ENCODE assay signal across 11 mouse cellular contexts in the genomic region with DNA sequence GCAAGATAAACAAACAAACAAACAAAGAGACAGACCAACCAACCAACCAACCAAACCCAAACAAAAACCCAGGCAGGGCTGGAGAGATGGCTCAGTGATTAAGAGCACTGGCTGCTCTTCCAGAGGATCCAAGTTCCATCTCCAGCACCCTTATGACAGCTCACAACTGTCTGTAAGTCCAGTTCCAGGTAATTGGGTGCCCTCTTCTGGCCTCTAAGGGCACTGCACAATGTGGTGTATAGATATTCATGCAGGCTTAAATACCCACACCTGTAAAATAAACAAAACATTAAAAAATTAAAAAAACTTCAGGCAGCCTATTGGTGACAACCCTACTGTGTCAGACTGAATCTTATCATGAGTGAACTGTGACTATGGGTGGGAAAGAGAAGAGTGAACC.
DNase-seq lines count a peak whose midpoint lies in the region; ATAC-seq and TF ChIP-seq lines count a peak whose summit lies in the region.
"Had no signal": no experiment of that assay in that cellular context is flagged by ENCODE, and none has a peak within 500 bp of the region (broad histone marks: within the 10 kb centered on the region; RNA-seq: fewer than 3 reads in every experiment).

No protein-coding gene starts in this region.

- H3K27me3 ChIP-seq in liver, embryonic 14.5 days (ENCODE audit: control insufficient read depth, insufficient read depth, low read length): no peaks in the 10 kb centered on the region
- no peaks in the 10 kb centered on the region for H3K27me3 ChIP-seq in liver, embryonic 11.5 days (replicated peaks; ENCODE audit: control insufficient read depth, insufficient read depth, low read length)
- H3K27me3 ChIP-seq in G1E (ENCODE audit: insufficient read depth, low read length): no peaks in the 10 kb centered on the region
- H3K27me3 ChIP-seq: liver, embryonic 15.5 days had no signal

- TF ChIP-seq CTCF in liver, embryonic 14.5 days (IDR thresholded peaks at IDR 0.05; ENCODE audit: low read depth): peak; percentile 49
- peak; percentile 3; the same call in 1 of the 2 replicates for TF ChIP-seq CTCF in G1E (IDR thresholded peaks at IDR 0.05; ENCODE audit: low read depth, low read length)

- no peaks in the 10 kb centered on the region for H3K4me1 ChIP-seq in liver, embryonic 14.5 days (replicated peaks; ENCODE audit: control insufficient read depth in 2 of 2, insufficient read depth in 2 of 2, low read length in 1 of 2)
- H3K4me1 ChIP-seq in liver, embryonic 11.5 days (replicated peaks; ENCODE audit: control insufficient read depth, insufficient read depth, low read length): no peaks in the 10 kb centered on the region
- no peaks in the 10 kb centered on the region for H3K4me1 ChIP-seq in G1E (ENCODE audit: insufficient read depth, low read depth, low read length)
- H3K4me1 ChIP-seq: liver, embryonic 15.5 days had no signal

- no peak for TF ChIP-seq EP300 in liver, embryonic 14.5 days (IDR thresholded peaks at IDR 0.05; ENCODE audit: low read depth)

- no peaks in the 10 kb centered on the region for H3K9me3 ChIP-seq in liver, embryonic 14.5 days (ENCODE audit: control insufficient read depth, low read length)
- H3K9me3 ChIP-seq in liver, embryonic 11.5 days (ENCODE audit: control insufficient read depth, low read length): no peaks in the 10 kb centered on the region
- peaks cover 4% of the 10 kb centered on the region; the same call in 1 of the 2 replicates for H3K9me3 ChIP-seq in G1E (replicated peaks)
- H3K9me3 ChIP-seq: liver, embryonic 15.5 days had no signal

- DNase-seq in embryo, embryonic 10.5 days (ENCODE audit: low spot score): peak; percentile 9
- no peak for DNase-seq in embryo, embryonic 11 days
- no peak for DNase-seq in liver, embryonic 14.5 days (ENCODE audit: low read depth in 3 of 3, low spot score in 3 of 3)
- no peak for DNase-seq in liver, embryonic 11.5 days (ENCODE audit: low spot score)
- no peak for DNase-seq in G1E (ENCODE audit: low spot score)
- no peak for DNase-seq in T-cell, adult 2 months (ENCODE audit: low spot score)
- DNase-seq in cerebellum, adult 11-12 months: no peak
- DNase-seq: cerebellum, adult 2 months; heart, postnatal 14 days had no signal

- H3K36me3 ChIP-seq in liver, embryonic 14.5 days (replicated peaks; ENCODE audit: control insufficient read depth, insufficient read depth, low read depth): no peaks in the 10 kb centered on the region
- no peaks in the 10 kb centered on the region for H3K36me3 ChIP-seq in liver, embryonic 11.5 days (ENCODE audit: control insufficient read depth, insufficient read depth, low read length)
- H3K36me3 ChIP-seq in G1E (replicated peaks): no peaks in the 10 kb centered on the region
- H3K36me3 ChIP-seq: liver, embryonic 15.5 days had no signal

- no peak overlapping the region for H3K4me2 ChIP-seq in liver, embryonic 14.5 days (ENCODE audit: low read depth)
- no peak overlapping the region for H3K4me2 ChIP-seq in liver, embryonic 11.5 days
- H3K4me2 ChIP-seq: liver, embryonic 15.5 days had no signal

- H3K4me3 ChIP-seq in liver, embryonic 14.5 days (ENCODE audit: insufficient read depth in 1 of 2, low read depth in 2 of 2, low read length in 2 of 2): no peak overlapping the region
- no peak overlapping the region for H3K4me3 ChIP-seq in liver, embryonic 11.5 days (ENCODE audit: low read depth, low read length)
- no peak overlapping the region for H3K4me3 ChIP-seq in G1E (ENCODE audit: low read depth, low read length)
- H3K4me3 ChIP-seq: liver, embryonic 15.5 days had no signal

- ATAC-seq in liver, embryonic 14.5 days (ENCODE audit: insufficient read depth): no peak
- ATAC-seq in liver, embryonic 11.5 days (replicated peaks; ENCODE audit: low FRiP score): no peak
- ATAC-seq in G1E (ENCODE audit: extremely low read depth, insufficient number of reproducible peaks, low FRiP score, poor library complexity, severe bottlenecking): no peak
- peak; percentile 68; the same call in 1 of the 2 replicates for ATAC-seq in megakaryocyte-erythroid progenitor cell, adult 5-6 weeks (replicated peaks; ENCODE audit: low FRiP score, low TSS enrichment, poor library complexity, severe bottlenecking)

- H3K9ac ChIP-seq in liver, embryonic 14.5 days (replicated peaks): no peak overlapping the region
- no peak overlapping the region for H3K9ac ChIP-seq in liver, embryonic 11.5 days (ENCODE audit: low read depth, low read length)
- H3K9ac ChIP-seq: liver, embryonic 15.5 days had no signal

- no peak overlapping the region for H3K27ac ChIP-seq in liver, embryonic 14.5 days
- H3K27ac ChIP-seq in liver, embryonic 11.5 days (ENCODE audit: low read depth, low read length): no peak overlapping the region
- H3K27ac ChIP-seq: liver, embryonic 15.5 days had no signal
